Mouse (Mus musculus): ENCODE measurements around the gene Selenof.
A peak's percentile ranks its signal among the peaks of the same experiment; 100 is the strongest.

Selenof gene

DNA sequence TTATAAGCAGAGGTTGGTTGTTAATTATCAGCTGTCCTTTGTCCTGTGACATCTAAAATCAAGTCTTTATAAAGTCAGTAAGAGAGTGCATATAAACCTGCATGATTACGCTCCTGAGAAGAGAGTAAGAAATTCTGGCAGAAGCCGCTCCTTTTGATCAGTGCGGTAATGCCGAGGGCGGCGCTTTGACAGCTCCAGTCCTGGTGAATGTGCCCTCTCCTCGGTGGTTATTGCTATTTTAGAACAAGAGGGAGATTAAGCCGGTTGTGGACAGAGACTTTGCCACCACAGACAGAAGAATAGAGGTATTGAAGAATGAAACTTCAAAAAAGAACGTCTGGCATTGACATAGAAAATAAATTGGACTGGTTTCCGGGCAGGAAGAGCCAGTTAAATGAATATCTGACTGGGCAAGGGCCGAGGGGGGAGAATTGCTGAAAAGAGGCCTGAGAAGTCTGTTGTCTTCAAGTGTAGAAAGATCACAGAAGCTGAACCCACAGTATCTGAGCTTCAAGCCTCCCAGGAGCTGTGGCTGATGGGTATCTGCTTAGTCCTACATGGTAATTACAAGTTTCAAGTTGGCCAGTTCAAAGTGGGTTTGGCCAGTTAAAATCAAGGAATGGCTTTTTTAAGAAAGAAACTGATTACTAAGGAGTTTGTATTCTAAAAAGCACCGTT lies 27.8 kb downstream of the Selenof start:
- DNase-seq (ENCODE audit: low read depth, low spot score): no peak

DNA sequence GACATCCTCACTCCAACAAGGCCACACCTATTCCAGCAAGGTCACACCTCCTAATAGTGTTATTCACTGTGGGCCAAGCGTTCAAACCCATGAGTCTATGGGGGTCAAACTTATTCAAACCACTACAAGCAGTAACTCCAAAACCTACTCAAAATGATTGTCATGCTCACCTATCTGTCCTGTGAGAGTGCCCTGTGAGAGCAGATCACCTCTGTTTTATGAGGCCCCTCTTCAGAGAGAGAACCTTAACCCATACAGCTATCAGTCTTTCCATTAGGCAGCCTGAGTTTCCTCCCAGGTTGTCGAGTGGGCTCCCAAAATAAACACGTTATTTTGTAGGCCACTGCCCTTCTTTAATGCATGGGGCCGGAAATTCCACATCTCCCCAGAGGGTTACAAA lies 32.3 kb downstream of the Selenof start:
- DNase-seq (ENCODE audit: low read depth, low spot score): no peak

DNA sequence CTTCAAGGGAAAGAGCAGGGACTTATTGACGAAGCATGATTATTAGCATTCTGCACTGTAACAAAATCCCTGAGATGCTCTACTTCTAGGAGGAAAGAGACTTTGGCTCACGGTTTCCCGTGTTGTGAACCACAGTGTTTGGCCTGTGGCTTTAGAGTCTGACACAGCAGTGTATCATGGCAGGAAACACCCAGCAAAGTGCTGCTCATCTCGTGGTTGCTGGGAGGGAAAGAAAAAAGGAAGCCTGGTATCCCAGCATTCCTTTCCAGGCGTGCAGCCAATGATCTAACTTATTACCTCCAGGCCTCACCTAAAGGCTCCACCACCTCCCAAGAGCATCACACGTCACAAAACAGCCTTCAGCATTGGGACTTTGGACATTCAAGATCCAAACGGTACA lies 32.7 kb downstream of the Selenof start:
- DNase-seq (ENCODE audit: low read depth, low spot score): no peak

DNA sequence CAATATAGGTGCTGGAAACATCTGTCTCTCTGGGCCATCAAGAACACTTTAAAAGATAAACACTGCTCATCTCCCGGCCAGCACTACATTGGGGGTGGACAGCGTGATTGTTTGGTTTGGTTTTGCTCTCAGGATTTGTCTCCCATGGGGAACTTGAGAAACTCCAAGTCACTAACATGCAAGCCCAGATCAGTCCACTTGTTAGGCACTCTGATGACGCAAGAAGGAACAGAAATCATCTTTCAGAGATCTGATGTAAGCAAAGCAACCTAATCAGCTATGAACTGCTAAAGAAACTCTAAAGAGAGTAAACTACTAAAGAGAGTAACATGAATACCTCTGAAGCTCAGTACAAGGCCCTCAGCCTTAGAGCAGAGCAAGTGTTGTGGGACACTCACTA lies 33.5 kb downstream of the Selenof start:
- DNase-seq (ENCODE audit: low read depth, low spot score): no peak

DNA sequence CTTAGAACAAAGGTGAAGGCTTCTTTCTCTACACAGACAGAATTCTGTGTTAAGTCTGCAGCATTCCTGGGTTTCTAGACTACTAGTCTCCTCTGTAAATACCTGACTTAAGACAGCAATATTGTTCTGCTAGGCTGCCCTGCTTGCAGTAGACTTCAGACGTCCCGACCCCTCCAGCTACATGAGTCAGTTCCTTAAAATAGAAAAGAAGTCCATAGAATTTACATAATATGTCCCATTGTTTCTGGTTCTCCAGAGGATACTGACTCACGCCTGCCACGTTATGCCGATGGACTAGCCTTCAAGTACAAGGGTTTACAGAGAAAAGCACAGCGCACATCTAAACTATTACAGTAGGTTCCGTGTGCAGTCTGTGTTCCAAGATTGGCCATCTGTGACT lies 34.1 kb downstream of the Selenof start:
- no peak for DNase-seq (ENCODE audit: low read depth, low spot score)

DNA sequence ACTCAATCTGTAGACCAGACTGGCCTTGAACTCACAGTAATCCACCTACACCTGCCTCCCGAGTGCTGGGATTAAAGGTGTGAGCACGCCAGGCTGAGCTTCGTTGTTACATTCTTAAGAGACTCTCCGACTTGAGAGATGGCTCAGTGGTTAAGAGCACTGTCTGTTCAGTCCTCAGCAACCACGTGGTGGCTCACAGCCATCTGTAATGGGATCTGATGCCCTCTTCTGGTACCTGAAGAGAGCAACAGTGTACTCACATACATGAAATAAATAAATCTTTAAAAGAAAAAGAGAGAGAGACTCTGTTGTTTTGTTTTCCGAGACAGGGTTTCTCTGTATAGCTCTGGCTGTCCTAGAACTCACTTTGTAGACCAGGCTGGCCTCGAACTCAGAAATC lies 35.7 kb downstream of the Selenof start:
- DNase-seq (ENCODE audit: low read depth, low spot score): peak; percentile 73

DNA sequence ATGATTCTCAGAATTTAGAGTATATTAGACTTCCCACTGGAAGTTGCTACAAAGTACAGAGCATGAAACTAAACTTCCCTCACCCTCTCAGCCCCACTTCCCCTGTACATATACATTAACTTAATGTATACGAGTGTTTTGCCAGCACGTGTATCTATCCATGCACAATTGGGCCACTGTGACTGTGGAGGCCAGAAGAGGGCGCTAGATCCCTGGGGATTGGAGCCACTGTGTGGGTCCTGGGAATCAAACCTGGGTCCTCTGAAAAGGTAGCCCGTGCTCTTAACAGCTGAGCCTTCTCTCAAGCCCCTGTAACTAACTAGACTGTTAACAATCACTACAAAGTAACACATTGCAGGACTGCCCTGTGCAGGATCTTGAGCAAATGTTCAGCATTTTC lies 36.3 kb downstream of the Selenof start:
- peak; percentile 73 for DNase-seq (ENCODE audit: low read depth, low spot score)

DNA sequence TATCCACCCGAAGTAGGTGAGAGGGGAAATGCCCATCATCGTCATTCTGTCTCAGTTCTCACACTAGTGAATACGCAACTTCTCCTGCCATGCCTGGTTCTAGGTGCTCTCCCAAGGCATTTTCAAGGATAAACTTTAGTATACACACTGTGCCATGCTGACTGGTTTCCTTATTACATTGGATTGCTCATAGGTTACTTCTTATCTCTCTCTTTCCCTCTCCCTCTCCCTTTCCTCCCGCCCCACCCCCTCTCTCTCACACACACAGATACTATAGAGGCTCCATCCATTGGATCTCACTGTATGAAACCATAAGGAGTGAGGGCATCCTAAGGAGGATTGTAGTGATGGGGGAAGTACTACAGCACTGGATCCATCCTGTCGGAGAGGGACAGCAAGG lies 38.0 kb downstream of the Selenof start:
- no peak for DNase-seq (ENCODE audit: low read depth, low spot score)

DNA sequence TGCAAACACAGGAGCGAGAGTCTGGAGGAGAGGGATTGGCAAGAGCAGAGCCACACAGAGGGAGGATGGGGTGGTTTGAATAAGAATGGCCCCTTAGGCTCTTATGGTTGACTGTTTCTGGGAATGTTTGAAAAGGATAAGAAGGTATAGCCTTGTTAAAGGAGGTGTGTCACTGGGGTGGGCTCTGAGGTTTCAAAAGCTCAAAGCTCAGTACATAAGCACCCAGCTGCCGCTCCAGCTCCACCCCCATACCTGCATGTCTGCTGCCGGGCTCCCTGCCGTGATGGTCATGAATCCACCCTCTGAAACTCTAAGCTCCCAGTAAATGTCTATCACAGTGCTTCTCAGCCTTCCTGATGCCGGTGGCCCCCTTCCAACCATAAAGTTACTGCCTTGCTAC lies 40.7 kb downstream of the Selenof start:
- DNase-seq (ENCODE audit: low read depth, low spot score): peak; percentile 96

DNA sequence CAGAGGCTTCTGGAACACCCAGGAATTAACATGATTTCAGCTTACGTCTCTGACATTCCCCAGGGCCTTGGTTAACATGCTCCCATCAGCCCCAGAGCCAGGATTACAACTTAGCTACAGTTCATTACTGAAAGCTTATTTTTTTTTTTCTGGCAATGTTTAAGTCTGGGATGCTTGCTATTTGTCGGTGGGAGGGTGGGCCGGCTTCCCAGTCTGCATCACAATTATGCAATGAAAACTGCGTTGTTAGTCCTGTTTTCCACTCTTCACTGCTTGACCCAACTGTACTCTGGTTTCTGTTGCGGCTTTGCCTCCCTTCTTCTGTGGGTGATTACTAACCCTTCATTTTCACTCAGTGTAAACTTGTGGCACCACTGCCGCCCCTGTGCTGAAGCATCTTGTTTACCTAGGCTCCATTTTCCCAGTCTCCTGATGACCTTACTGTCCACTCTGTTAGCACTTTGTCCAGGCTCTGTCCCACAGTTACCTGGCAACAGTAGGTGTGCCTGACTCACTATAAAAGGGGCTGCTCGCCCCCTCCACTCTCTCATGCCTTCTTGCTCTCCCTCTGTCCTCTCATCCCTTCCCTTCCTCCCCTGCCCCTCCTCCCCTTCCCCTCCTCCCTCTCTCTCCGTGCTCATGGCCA lies 41.6 kb downstream of the Selenof start:
- no peak for DNase-seq (ENCODE audit: low read depth, low spot score)

DNA sequence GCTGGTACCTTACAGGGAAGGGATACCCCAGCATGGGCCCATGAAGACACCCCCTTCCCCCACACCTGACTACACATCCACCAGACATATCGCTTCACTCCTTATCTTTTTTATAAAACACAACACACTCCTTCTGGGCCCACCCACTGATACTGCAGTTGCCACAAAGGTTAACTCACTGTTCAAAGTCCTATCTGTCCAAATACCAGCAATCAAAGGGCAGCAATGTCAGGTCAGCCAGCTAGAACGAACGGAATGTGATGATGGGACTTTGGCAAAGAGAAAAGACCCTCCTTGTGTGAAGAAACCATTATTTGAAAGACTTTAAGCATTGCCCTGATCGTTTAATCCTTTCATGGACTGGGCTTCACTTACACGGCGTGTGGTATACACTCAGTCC lies 42.3 kb downstream of the Selenof start:
- DNase-seq (ENCODE audit: low read depth, low spot score): no peak

DNA sequence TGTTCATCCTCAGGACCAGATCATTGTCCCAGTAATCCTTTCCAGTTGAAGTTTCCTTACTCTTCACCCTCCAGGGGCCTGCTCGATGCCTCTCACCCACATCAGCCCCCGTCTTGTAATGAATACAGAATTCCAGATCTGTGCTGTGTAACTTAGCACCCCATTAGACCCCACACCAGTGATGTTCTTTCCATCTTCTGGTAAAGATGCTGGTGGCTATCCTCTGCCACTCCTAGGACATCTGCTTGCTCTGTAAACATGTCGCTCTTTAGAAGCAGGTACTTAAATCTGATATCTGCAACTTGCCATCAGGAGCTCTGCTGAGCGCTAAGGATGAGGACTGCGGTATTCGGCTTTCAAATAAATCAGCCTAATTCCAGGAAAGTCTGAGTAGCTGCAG lies 44.2 kb downstream of the Selenof start:
- no peak for DNase-seq (ENCODE audit: low read depth, low spot score)

DNA sequence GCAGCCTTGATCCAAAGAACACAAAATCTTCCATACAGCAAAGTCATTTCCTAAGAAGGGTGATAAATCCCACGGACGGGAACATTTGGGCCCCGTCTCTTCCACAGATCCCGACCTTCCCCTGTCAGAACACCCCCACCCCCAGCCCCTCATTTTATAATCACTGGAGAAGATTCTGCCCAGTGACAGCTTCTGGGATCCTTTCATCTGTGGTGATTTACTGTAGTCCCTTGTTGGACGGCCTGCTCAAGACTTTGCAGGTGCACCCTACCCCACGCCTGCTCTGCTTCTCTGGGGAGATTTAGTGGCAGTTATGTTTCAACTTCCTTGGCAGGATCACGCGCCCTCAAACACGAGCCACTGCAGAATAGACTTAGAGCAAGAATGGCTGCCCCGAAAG lies 44.6 kb downstream of the Selenof start:
- DNase-seq (ENCODE audit: low read depth, low spot score): no peak

DNA sequence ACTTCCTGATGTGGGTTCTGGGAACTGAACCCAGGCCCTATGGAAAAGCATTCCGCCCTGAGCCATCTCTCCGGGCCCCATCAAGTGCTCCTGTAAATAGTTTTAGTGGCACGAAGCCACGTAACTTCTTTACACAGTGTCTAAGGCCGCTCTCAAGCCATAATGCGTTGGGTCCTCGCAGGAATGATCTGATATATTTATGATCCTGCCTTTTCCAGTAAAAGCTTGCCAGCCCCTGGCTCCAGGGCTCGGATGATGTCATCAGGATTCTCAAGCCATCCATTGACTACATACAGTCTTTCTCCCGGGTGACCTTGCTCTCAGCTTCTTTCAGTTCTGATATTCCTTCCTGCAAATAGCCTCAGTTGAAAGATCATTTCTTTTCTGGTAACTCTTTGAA lies 45.4 kb downstream of the Selenof start:
- DNase-seq (ENCODE audit: low read depth, low spot score): no peak

DNA sequence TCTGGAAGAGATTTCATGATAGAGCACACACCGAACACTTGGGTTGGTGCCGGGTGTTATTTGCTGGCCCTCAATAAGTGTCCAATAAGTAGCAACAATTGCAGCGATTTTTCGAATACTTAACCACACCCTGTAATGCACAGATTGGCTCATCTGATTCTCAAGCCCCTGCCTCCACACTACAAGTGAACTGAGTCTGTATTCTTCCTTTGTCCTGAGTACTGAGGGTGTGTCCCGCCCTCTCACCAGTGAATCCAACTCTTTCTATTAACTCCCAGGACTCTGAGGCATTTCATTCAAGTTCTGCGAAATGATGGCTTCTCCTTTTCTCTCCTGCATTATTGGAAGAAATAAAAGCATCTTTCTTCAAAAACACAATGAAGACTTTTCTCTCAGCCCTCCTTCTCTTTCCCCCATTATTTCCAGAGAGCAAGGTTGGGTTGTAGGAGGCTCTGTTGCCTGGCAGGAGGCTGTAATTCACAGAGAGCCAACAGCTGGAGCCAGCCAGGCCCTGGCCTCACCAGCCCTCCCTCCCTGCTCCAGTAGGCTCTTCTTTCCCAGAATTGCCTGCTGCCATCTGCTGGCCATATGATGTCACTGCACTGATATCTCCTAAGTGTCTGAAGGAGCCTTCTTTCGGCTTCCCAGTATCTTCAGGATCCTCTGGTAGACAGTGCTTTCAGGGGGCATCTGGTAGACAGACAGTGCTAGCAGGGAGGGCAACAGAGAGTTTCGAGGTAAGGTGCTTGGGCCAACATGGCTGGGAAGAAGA lies 46.7 kb downstream of the Selenof start:
- peak; percentile 83 for DNase-seq (ENCODE audit: low read depth, low spot score)

DNA sequence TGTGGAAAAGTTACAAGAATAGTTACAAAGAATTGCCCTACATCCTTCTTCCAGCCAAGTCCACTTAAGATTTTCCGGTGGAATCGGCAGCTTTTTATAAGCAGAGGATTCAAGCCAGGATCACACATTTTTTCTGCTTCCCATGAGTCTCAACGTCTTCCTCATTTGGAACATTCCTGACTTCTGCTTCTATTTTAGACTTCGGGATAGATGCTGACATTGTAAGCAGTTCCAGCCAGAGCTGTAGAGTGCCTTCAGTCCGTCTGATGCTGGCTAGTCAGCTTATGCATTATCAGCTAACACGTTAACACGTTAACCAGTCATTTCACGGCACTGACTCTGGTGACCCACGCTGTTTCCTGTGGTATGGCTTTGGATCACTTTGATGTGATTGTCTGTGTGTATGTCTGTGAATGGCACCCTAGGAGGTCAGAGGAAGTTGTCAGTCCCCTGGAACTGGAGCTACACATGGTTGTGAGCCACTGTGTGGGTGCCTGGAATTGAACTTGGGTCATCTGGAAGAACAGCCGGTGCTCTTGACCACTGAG lies 47.6 kb downstream of the Selenof start:
- no peak for DNase-seq (ENCODE audit: low read depth, low spot score)

DNA sequence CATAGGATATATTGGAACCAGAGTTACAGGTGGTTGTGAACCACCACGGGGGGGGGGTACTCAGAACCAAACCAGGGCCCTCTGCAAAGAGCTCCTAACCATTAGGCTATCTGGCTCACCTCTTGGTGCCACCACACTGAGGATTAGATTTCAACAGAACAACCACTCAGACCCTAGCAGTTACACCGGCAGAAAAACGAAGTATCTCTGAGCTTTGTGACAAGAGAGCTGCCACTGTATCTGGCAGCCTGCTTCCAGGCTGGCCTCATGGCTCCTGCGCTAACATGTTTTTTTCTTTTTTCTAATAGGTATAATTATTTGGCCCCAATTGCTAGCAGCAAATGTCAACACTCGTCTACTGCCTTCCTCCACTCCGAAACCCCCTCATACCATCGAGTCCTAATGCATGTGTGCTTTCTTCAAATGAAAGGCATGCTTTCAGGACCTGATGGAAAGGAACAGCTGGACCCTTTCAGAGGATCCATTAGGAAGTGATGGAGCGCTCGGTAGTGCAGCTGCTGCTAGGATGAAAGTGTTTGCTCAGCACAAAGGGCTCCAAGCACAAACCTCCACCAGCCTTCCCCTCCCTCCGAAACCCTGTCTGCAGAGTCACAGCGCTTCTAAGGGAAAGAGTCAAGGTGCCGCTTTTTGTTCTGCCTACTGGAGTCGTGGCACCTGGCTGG lies 53.0 kb downstream of the Selenof start:
- no peak for DNase-seq (ENCODE audit: low read depth, low spot score)

DNA sequence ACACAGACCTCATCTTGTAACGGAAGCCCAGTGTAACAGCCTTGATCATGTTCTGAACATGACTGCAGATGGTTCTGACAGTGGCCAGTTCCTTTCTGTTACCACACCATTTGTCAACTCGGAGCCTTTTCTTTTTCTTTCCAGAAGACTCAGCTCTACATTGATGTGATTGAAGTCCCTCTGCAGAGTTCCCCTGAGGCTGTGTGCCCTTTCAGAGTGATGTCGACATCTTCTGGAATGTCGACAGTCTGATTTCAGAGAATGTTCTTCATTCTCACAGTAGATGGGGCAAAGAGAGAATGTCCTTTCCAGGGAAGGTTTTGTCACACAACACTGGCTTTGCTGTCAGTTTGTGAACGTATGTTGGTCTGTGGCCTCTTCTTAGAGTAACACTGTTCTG lies 55.6 kb downstream of the Selenof start:
- no peak for DNase-seq (ENCODE audit: low read depth, low spot score)

DNA sequence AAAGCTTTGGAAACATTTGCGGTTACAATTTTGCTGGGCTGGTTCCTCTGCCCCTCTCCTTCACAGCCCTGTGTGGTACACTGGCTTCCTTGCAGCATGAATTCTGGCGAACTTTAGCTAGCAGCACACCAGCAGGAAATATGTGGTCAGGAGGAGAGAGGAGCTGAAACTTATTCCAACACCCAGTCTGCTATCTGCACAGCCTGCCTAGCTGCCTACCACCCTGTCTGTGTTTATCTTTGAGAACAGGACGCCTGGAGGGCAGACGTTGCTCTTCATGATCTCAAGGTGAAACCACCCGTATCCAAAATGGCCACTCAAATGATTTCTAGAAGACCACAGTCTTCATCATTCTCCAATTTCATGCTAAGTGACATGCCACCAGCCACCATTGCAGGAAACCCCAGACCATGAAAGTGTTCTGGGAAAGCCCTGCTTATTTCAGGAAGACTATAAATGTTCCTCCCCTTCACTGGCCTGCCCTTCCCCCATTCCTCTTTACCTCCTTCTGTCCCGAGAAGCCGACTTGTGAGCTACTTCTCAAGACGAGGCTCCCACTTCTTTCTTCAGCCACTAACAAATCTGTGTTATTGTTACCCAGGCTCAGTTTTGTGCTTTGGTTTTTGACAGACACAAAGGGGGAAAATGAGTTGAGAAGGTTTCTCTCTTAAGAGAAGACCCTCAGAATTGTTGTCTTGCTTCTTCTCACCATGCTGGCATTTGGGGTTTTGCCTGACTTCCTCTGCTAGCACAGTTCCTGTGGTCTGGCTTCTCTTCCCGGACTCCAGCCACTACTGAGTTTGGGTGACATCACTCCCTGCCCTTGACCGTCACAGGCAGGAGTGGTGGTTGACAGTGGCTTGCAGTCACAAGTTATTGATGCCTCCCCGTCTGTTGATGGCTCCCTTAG lies 58.2 kb downstream of the Selenof start:
- no peak for DNase-seq (ENCODE audit: low read depth, low spot score)

DNA sequence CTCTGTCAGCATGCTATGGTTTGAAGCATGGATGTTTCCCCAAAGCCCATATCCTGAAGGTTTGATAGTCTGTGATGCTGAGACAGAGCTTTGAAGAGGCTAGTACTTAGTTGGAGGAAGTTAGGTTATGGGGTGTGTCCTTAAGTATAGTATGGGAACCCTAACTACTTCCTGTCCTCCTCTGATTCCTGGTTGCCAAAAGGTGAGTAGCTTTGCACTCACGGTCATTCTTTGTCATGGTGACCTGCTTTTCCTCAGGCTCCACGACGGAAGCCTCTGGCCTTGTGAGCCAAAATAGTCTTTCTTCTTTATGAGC lies 58.8 kb downstream of the Selenof start:
- no peak for DNase-seq (ENCODE audit: low read depth, low spot score)

DNA sequence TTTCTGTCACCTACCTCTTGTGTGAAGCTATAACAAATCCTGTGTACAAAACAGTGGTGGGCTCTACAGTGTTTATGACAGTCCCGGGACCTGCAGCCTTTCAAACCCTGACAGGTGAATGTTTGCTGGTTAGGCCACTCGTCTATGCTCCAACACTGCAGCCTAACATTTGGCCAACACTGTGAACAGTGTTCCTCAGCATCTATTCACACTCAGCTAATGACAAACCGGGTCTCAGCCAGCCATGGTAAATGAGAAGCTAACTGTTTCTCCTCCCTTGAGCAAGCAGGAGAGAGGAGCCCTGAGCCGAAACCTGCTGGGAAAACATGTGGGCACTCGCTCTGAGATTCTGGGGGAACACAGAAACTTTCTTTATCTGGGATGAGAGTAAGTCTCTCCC lies 65.1 kb downstream of the Selenof start:
- no peak for DNase-seq (ENCODE audit: low read depth, low spot score)
